Comparison of ENCODE assay signal across 9 mouse cellular contexts in genomic region chr11:76450202-76450561, GRCm38 (mm10). TPM values are rescaled to one million over a fixed set of nuclear protein-coding genes. Genes with fewer than 3 reads are reported as not detected.
DNase-seq lines count a peak whose midpoint lies in the region; ATAC-seq and TF ChIP-seq lines count a peak whose summit lies in the region.
"Had no signal": no experiment of that assay in that cellular context is flagged by ENCODE, and none has a peak within 500 bp of the region (broad histone marks: within the 10 kb centered on the region; RNA-seq: fewer than 3 reads in every experiment).

No protein-coding gene starts in this region.

- no peaks in the 10 kb centered on the region for H3K9me3 ChIP-seq in limb, embryonic 14.5 days (ENCODE audit: control insufficient read depth, low read length)
- H3K9me3 ChIP-seq in stomach, embryonic 16.5 days (replicated peaks; ENCODE audit: control insufficient read depth, low read length): no peaks in the 10 kb centered on the region

- DNase-seq in embryo, embryonic 10 days (ENCODE audit: low spot score): peak; percentile 75
- no peak for DNase-seq in embryo, embryonic 9.5 days (ENCODE audit: extremely low spot score)
- peak; percentile 68 to 82 for DNase-seq in right cerebral cortex, postnatal 10 days (ENCODE audit: low spot score in 2 of 2)
- DNase-seq in right cerebral cortex, postnatal 25 days: no peak
- no peak for DNase-seq in limb, embryonic 14.5 days (ENCODE audit: low spot score)
- no peak for DNase-seq in spleen, postnatal 4 days (ENCODE audit: low spot score in 2 of 2)
- DNase-seq in adrenal gland, adult 2 months: no peak

- WGBS in limb, embryonic 14.5 days: 37% methylated on average over 3 of the region's 3 CpGs
- WGBS in stomach, embryonic 16.5 days: 39% methylated on average over 3 of the region's 3 CpGs

- H3K4me1 ChIP-seq in limb, embryonic 14.5 days (ENCODE audit: control insufficient read depth, insufficient read depth, low read length): peaks cover 53% of the 10 kb centered on the region
- H3K4me1 ChIP-seq in stomach, embryonic 16.5 days (ENCODE audit: control insufficient read depth, insufficient read depth, low read length): peaks cover 15% of the 10 kb centered on the region

- TF ChIP-seq POLR2A in limb, embryonic 14.5 days (IDR thresholded peaks at IDR 0.05; ENCODE audit: borderline replicate concordance, extremely low read depth, insufficient read depth, insufficient read length): no peak

- 0 out of 2 replicates have a peak overlapping the region, but pooled peaks have one; percentile 5 for H3K4me2 ChIP-seq in limb, embryonic 14.5 days (replicated peaks; ENCODE audit: low read depth, low read length, severe bottlenecking)
- no peak overlapping the region for H3K4me2 ChIP-seq in stomach, embryonic 16.5 days (ENCODE audit: low read depth, low read length)

- peaks cover 50% of the 10 kb centered on the region for H3K36me3 ChIP-seq in limb, embryonic 14.5 days (ENCODE audit: control insufficient read depth, insufficient read depth, low read length)
- H3K36me3 ChIP-seq in stomach, embryonic 16.5 days (ENCODE audit: control insufficient read depth, insufficient read depth, low read length): no peaks in the 10 kb centered on the region; the same call in none of the 2 replicates

- peak overlapping the region; percentile 79 for H3K27ac ChIP-seq in limb, embryonic 14.5 days (replicated peaks; ENCODE audit: low read depth, low read length)
- peak overlapping the region; percentile 55 for H3K27ac ChIP-seq in stomach, embryonic 16.5 days (ENCODE audit: low read length)

- ATAC-seq in limb, embryonic 14.5 days (ENCODE audit: low FRiP score, low read depth): no peak
- no peak for ATAC-seq in stomach, embryonic 16.5 days (ENCODE audit: insufficient read depth, low FRiP score)
- ATAC-seq: inflammation-experienced regulatory T-cells, adult 6 months had no signal

- H3K27me3 ChIP-seq in limb, embryonic 14.5 days (ENCODE audit: control insufficient read depth, insufficient read depth, low read length): no peaks in the 10 kb centered on the region
- H3K27me3 ChIP-seq in stomach, embryonic 16.5 days (ENCODE audit: control insufficient read depth, insufficient read depth, low read length): no peaks in the 10 kb centered on the region

- H3K9ac ChIP-seq in limb, embryonic 14.5 days (ENCODE audit: low read depth, low read length, severe bottlenecking): 0 out of 2 replicates have a peak overlapping the region, but pooled peaks have one; percentile 2
- 0 out of 2 replicates have a peak overlapping the region, but pooled peaks have one; percentile 33 for H3K9ac ChIP-seq in stomach, embryonic 16.5 days (ENCODE audit: low read length)

- no peak overlapping the region for H3K4me3 ChIP-seq in limb, embryonic 14.5 days (replicated peaks; ENCODE audit: low read length)
- H3K4me3 ChIP-seq in stomach, embryonic 16.5 days (replicated peaks; ENCODE audit: low read length): no peak overlapping the region

RNA-seq across cellular contexts. Expression of gene Timm22, which starts 43.4 kb away (rescaled TPM):
- 34.8 and 38.5 TPM in 2 replicates for polyA plus RNA-seq in limb, embryonic 14.5 days (2012; rRNA removed)
- 125 and 128 TPM in 2 replicates for polyA plus RNA-seq in limb, embryonic 14.5 days (2014; fragmentation: Nextera tagmentation; extraction: Ambion mirVana)
- polyA plus RNA-seq in stomach, embryonic 16.5 days (2015; fragmentation: Nextera tagmentation; extraction: Ambion mirVana): 76.1 and 94.9 TPM in 2 replicates
- total RNA-seq in adrenal gland, adult 2 months (2021): 10 to 100 TPM; 37.9 to 53.7 TPM
- polyA plus RNA-seq in adrenal gland, adult 2 months (2012; rRNA removed): 13.8 and 21.4 TPM in 2 replicates

RNA-seq across cellular contexts. Expression of gene Nxn, which starts 51.2 kb away (rescaled TPM):
- 69.9 and 74.4 TPM in 2 replicates for polyA plus RNA-seq in limb, embryonic 14.5 days (2012; rRNA removed)
- 78.1 TPM in 2 replicates for polyA plus RNA-seq in limb, embryonic 14.5 days (2014; fragmentation: Nextera tagmentation; extraction: Ambion mirVana)
- 26.6 and 28.7 TPM in 2 replicates for polyA plus RNA-seq in stomach, embryonic 16.5 days (2015; fragmentation: Nextera tagmentation; extraction: Ambion mirVana)
- total RNA-seq in adrenal gland, adult 2 months (2021): 10 to 100 TPM; 28.9 to 31.6 TPM
- 21.5 and 25.2 TPM in 2 replicates for polyA plus RNA-seq in adrenal gland, adult 2 months (2012; rRNA removed)

Comparison
In these comparisons a context has a peak if more than half of its experiments do, and no peak if none do; other contexts are left out.
1. DNase-seq: peak in embryo, embryonic 10 days (single experiment) and right cerebral cortex, postnatal 10 days (2 of 2); none in embryo, embryonic 9.5 days (single experiment), right cerebral cortex, postnatal 25 days (single experiment), limb, embryonic 14.5 days (single experiment), spleen, postnatal 4 days (0 of 2) and adrenal gland, adult 2 months (single experiment).